ENCODE assay signal across 10 mouse cellular contexts in the genomic region with DNA sequence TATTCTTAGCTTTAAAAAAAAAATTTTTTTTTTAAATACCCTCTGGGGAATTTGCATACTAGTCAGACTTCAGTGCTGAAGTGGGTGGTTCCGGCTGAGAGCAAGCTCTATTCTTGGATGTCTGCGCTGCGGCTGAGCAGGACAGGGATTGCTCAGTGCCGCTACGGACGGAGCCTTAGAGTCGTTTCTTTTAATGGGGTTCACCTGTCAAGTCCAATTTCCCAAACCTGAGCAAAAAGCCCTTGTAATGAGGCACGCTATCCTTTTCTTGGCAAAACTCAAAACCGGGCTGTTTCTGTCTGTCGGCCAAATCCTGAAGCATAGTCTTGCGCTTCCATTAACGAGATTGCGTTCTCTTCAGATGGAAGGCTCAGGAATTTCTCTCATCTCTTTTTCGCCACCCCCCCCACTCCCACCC. TPM values are rescaled to one million over a fixed set of nuclear protein-coding genes. Genes with fewer than 3 reads are reported as not detected.
DNase-seq lines count a peak whose midpoint lies in the region; ATAC-seq and TF ChIP-seq lines count a peak whose summit lies in the region.
"Had no signal": no experiment of that assay in that cellular context is flagged by ENCODE, and none has a peak within 500 bp of the region (broad histone marks: within the 10 kb centered on the region; RNA-seq: fewer than 3 reads in every experiment).

No protein-coding gene starts in this region.

- H3K27ac ChIP-seq in hindbrain, embryonic 13.5 days: peak overlapping the region; percentile 48; the same call in 1 of the 2 replicates
- no peak overlapping the region for H3K27ac ChIP-seq in hindbrain, embryonic 11.5 days (ENCODE audit: low read depth, low read length)
- H3K27ac ChIP-seq in CH12.LX (ENCODE audit: insufficient read depth, low read depth): no peak overlapping the region
- peak overlapping the region; percentile 15 for H3K27ac ChIP-seq in cortical plate, adult 2 months (ENCODE audit: insufficient read depth, low read length)
- H3K27ac ChIP-seq in midbrain, embryonic 14.5 days (replicated peaks; ENCODE audit: low read depth, low read length): peak overlapping the region; percentile 46; the same call in 1 of the 2 replicates

- no peaks in the 10 kb centered on the region for H3K9me3 ChIP-seq in hindbrain, embryonic 13.5 days
- no peaks in the 10 kb centered on the region for H3K9me3 ChIP-seq in hindbrain, embryonic 11.5 days (ENCODE audit: control insufficient read depth, low read length)
- H3K9me3 ChIP-seq in CH12.LX (replicated peaks; ENCODE audit: low read length): no peaks in the 10 kb centered on the region
- H3K9me3 ChIP-seq in midbrain, embryonic 14.5 days (ENCODE audit: control insufficient read depth, low read length): no peaks in the 10 kb centered on the region
- H3K9me3 ChIP-seq: megakaryocyte, embryonic 14.5 days had no signal

- 37% methylated on average over 14 of the region's 14 CpGs for WGBS in hindbrain, embryonic 13.5 days
- 61% methylated on average over 14 of the region's 14 CpGs for WGBS in hindbrain, embryonic 11.5 days
- 12% methylated on average over 14 of the region's 14 CpGs for WGBS in midbrain, embryonic 14.5 days

- no peaks in the 10 kb centered on the region for H3K79me2 ChIP-seq in CH12.LX (replicated peaks; ENCODE audit: control insufficient read depth, extremely low read depth, insufficient read depth, poor library complexity, severe bottlenecking)

- peaks cover 3% of the 10 kb centered on the region for H3K36me3 ChIP-seq in hindbrain, embryonic 13.5 days
- H3K36me3 ChIP-seq in hindbrain, embryonic 11.5 days (ENCODE audit: control insufficient read depth, insufficient read depth, low read length): no peaks in the 10 kb centered on the region
- no peaks in the 10 kb centered on the region for H3K36me3 ChIP-seq in CH12.LX (replicated peaks in 1 of 2; ENCODE audit: control insufficient read depth in 1 of 2, insufficient read depth in 1 of 2, low read length in 1 of 2)
- H3K36me3 ChIP-seq in midbrain, embryonic 14.5 days (ENCODE audit: control insufficient read depth, insufficient read depth, low read length): peaks cover 9% of the 10 kb centered on the region; the same call in 1 of the 2 replicates

- in situ Hi-C loops in CH12.LX (cut with MboI; ENCODE audit: low pct_ligation_motif_present, low pct_unique_long_range_greater_than_20kb, low sequenced_read_pairs): no loop called here

- no peak for TF ChIP-seq RAD21 in CH12.LX (IDR thresholded peaks at IDR 0.05; ENCODE audit: low read depth, low read length)

- peaks cover 42% of the 10 kb centered on the region for H3K4me1 ChIP-seq in hindbrain, embryonic 13.5 days (replicated peaks)
- peaks cover 5% of the 10 kb centered on the region for H3K4me1 ChIP-seq in hindbrain, embryonic 11.5 days (replicated peaks; ENCODE audit: control insufficient read depth, insufficient read depth, low read length)
- peaks cover 0 to 70% of the 10 kb centered on the region in 2 experiments; a peak in 2 of 4 replicates for H3K4me1 ChIP-seq in CH12.LX (ENCODE audit: control insufficient read depth in 1 of 2, insufficient read depth in 2 of 2)
- H3K4me1 ChIP-seq in cortical plate, adult 2 months (ENCODE audit: control insufficient read depth, insufficient read depth, low read length): no peaks in the 10 kb centered on the region; the same call in 1 of the 2 replicates
- H3K4me1 ChIP-seq in midbrain, embryonic 14.5 days (ENCODE audit: control insufficient read depth, insufficient read depth, low read length): peaks cover 37% of the 10 kb centered on the region

- no peak for TF ChIP-seq POLR2A in CH12.LX (IDR thresholded peaks at IDR 0.05; ENCODE audit: low read depth, low read length)
- peak; percentile 70; the same call in 1 of the 2 replicates for TF ChIP-seq POLR2A in cortical plate, adult 2 months (IDR thresholded peaks at IDR 0.05; ENCODE audit: extremely low read depth, insufficient read depth, low read length)

- TF ChIP-seq EP300 in CH12.LX (IDR thresholded peaks at IDR 0.05; ENCODE audit: low read length): no peak

- H3K4me3 ChIP-seq in hindbrain, embryonic 13.5 days: no peak overlapping the region
- no peak overlapping the region for H3K4me3 ChIP-seq in hindbrain, embryonic 11.5 days (ENCODE audit: low read depth, low read length)
- peak overlapping the region in 2 of 3 experiments; percentile 24 to 45 for H3K4me3 ChIP-seq in CH12.LX (replicated peaks in 1 of 3; ENCODE audit: low read depth in 2 of 3, low read length in 2 of 3, poor library complexity in 1 of 3)
- peak overlapping the region; percentile 20 for H3K4me3 ChIP-seq in cortical plate, adult 2 months (ENCODE audit: insufficient read depth, low read length)
- no peak overlapping the region for H3K4me3 ChIP-seq in midbrain, embryonic 14.5 days (replicated peaks; ENCODE audit: low read depth, low read length)
- H3K4me3 ChIP-seq: megakaryocyte, embryonic 14.5 days had no signal

- H3K27me3 ChIP-seq in hindbrain, embryonic 13.5 days: no peaks in the 10 kb centered on the region
- no peaks in the 10 kb centered on the region for H3K27me3 ChIP-seq in hindbrain, embryonic 11.5 days (ENCODE audit: control insufficient read depth, insufficient read depth, low read length)
- peaks cover 2% of the 10 kb centered on the region for H3K27me3 ChIP-seq in CH12.LX (replicated peaks)
- no peaks in the 10 kb centered on the region for H3K27me3 ChIP-seq in midbrain, embryonic 14.5 days (ENCODE audit: control insufficient read depth, insufficient read depth, low read length)

- dilution Hi-C loops in CH12.LX (cut with MboI; ENCODE audit: extremely low pct_ligation_motif_present, extremely low pct_unique_long_range_greater_than_20kb, low sequenced_read_pairs): no loop called here

- TF ChIP-seq CTCF in CH12.LX (conservative IDR thresholded peaks at IDR 0.05 in 1 of 2, IDR thresholded peaks at IDR 0.05 in 1 of 2; ENCODE audit: low read depth in 2 of 2, low read length in 2 of 2): no peak
- TF ChIP-seq CTCF in cortical plate, adult 2 months (IDR thresholded peaks at IDR 0.05; ENCODE audit: extremely low read depth, insufficient read depth, low read length): no peak

- H3K4me2 ChIP-seq in hindbrain, embryonic 13.5 days: peak overlapping the region; percentile 31
- H3K4me2 ChIP-seq in hindbrain, embryonic 11.5 days (replicated peaks; ENCODE audit: low read depth, low read length): no peak overlapping the region; the same call in 1 of the 2 replicates
- peak overlapping the region; percentile 29; the same call in 1 of the 2 replicates for H3K4me2 ChIP-seq in CH12.LX (ENCODE audit: insufficient read depth, low read depth, poor library complexity, severe bottlenecking)
- H3K4me2 ChIP-seq in midbrain, embryonic 14.5 days (ENCODE audit: low read length): peak overlapping the region; percentile 44

- no peak for DNase-seq in hindbrain, embryonic 11.5 days (ENCODE audit: low spot score)
- DNase-seq in CH12.LX (ENCODE audit: extremely low read depth): peak; percentile 81
- peak; percentile 79 for DNase-seq in midbrain, embryonic 14.5 days
- no peak for DNase-seq in adrenal gland, postnatal 14 days
- no peak for DNase-seq in adipocyte (ENCODE audit: low spot score)
- DNase-seq in kidney, adult 8-10 months: no peak
- DNase-seq: cerebellum, postnatal 25 days had no signal

- peak overlapping the region; percentile 53; the same call in 1 of the 2 replicates for H3K9ac ChIP-seq in hindbrain, embryonic 13.5 days
- H3K9ac ChIP-seq in hindbrain, embryonic 11.5 days (ENCODE audit: low read depth, low read length): no peak overlapping the region
- H3K9ac ChIP-seq in CH12.LX (ENCODE audit: insufficient read depth, low read depth): no peak overlapping the region
- H3K9ac ChIP-seq in midbrain, embryonic 14.5 days (replicated peaks; ENCODE audit: low read length): no peak overlapping the region; the same call in 1 of the 2 replicates

- ATAC-seq in hindbrain, embryonic 13.5 days (ENCODE audit: low FRiP score): no peak
- no peak for ATAC-seq in hindbrain, embryonic 11.5 days (ENCODE audit: low FRiP score)
- ATAC-seq in midbrain, embryonic 14.5 days (ENCODE audit: low FRiP score, low TSS enrichment): peak; percentile 71; the same call in 1 of the 2 replicates

TF ChIP-seq in CH12.LX, 34 proteins besides CTCF, POLR2A, EP300 and RAD21:
- TF ChIP-seq POLR2AphosphoS2 (IDR thresholded peaks at IDR 0.05; ENCODE audit: low read depth, low read length) (no peak), RCOR1 (conservative IDR thresholded peaks at IDR 0.05; ENCODE audit: low read depth, low read length) (no peak), BHLHE40 (IDR thresholded peaks at IDR 0.05; ENCODE audit: low read depth, low read length) (peak; percentile 49; the same call in 1 of the 2 replicates), MEF2A (IDR thresholded peaks at IDR 0.05; ENCODE audit: borderline replicate concordance, low read depth, low read length) (peak; percentile 78), ZC3H11A (IDR thresholded peaks at IDR 0.05; ENCODE audit: low read depth, low read length) (no peak), MYC (IDR thresholded peaks at IDR 0.05; ENCODE audit: low read depth, low read length) (no peak), KAT2A (IDR thresholded peaks at IDR 0.05; ENCODE audit: insufficient replicate concordance, low read length) (no peak), GABPA (IDR thresholded peaks at IDR 0.05; ENCODE audit: insufficient replicate concordance, low read depth, low read length) (no peak), TBP (conservative IDR thresholded peaks at IDR 0.05; ENCODE audit: low read depth, low read length) (no peak), ZNF384 (IDR thresholded peaks at IDR 0.05; ENCODE audit: low read depth, low read length) (peak; percentile 89), USF1 (IDR thresholded peaks at IDR 0.05; ENCODE audit: low read depth, low read length) (no peak), ETS1 (conservative IDR thresholded peaks at IDR 0.05; ENCODE audit: low read depth, low read length) (peak; percentile 74)

RNA-seq across cellular contexts. Expression of a gene that starts 54.9 kb away (rescaled TPM):
- 202 and 215 TPM in 2 replicates for polyA plus RNA-seq in hindbrain, embryonic 13.5 days (2015; fragmentation: Nextera tagmentation; extraction: Ambion mirVana)
- polyA plus RNA-seq in hindbrain, embryonic 11.5 days (2014; fragmentation: Nextera tagmentation; extraction: Ambion mirVana): 130 and 214 TPM in 2 replicates
- 0.04 and 0.17 TPM in 2 replicates for total RNA-seq in CH12.LX (2012; rRNA removed)
- 1.6 and 1.8 TPM in 2 replicates for total RNA-seq in CH12.LX (2014; rRNA removed)
- 2.4 and 2.5 TPM in 2 replicates for polyA plus RNA-seq in CH12.LX (2012; ENCODE audit: insufficient read length, low read depth)
- polyA plus RNA-seq in cortical plate, adult 2 months (2012; rRNA removed): 424 and 485 TPM in 2 replicates
- 227 and 382 TPM in 2 replicates for polyA plus RNA-seq in midbrain, embryonic 14.5 days (2014; fragmentation: Nextera tagmentation; extraction: Ambion mirVana)
- 10.4 and 16.7 TPM in 2 replicates for total RNA-seq in adrenal gland, postnatal 14 days (2021)

Comparison
In these comparisons a context has a peak if more than half of its experiments do, and no peak if none do; other contexts are left out.
1. H3K27ac ChIP-seq: peak in hindbrain, embryonic 13.5 days (single experiment), cortical plate, adult 2 months (single experiment) and midbrain, embryonic 14.5 days (single experiment); none in hindbrain, embryonic 11.5 days (single experiment) and CH12.LX (single experiment).
2. H3K4me3 ChIP-seq: peak in CH12.LX (2 of 3) and cortical plate, adult 2 months (single experiment); none in hindbrain, embryonic 13.5 days (single experiment), hindbrain, embryonic 11.5 days (single experiment) and midbrain, embryonic 14.5 days (single experiment).
3. DNase-seq: peak in CH12.LX (single experiment) and midbrain, embryonic 14.5 days (single experiment); none in hindbrain, embryonic 11.5 days (single experiment), adrenal gland, postnatal 14 days (single experiment), adipocyte (single experiment) and kidney, adult 8-10 months (0 of 2).
4. RNA of a gene that starts 54.9 kb away (polyA plus RNA-seq): 424 to 485 TPM in cortical plate, adult 2 months, 227 to 382 TPM in midbrain, embryonic 14.5 days, 202 to 215 TPM in hindbrain, embryonic 13.5 days and 130 to 214 TPM in hindbrain, embryonic 11.5 days; 2.4 to 2.5 TPM in CH12.LX; every median in the first group is over 10 times any median in the second.